Mouse (Mus musculus) left cerebral cortex, postnatal 4 days (tissue): ENCODE data around the gene Emc7. TPM values are rescaled to one million over a fixed set of nuclear protein-coding genes. Genes with fewer than 3 reads are reported as not detected.
"Not testable (repeated sequence)": the region's sequence is repeated elsewhere in the genome, so short reads cannot be mapped to it uniquely, and the experiment has no call there.

Source experiments
- DNase-seq: peaks from one replicate; pipeline ENCODE4 v3.0.0-alpha.2; 2022
- intact Hi-C: fragments of 180-260 bp; cut with DNase I; formaldehyde crosslinking; loops from one replicate; pipeline ENCODE4 v1.15.1; 2025
- total RNA-seq, 2 experiments: library from RNA; stranded (reverse); gene quantifications; 2 replicates each; pipeline ENCODE4 v1.2.3; 2021

Gene Emc7
- total RNA-seq: 10 to 100 TPM; 20.7 to 23.3 TPM

DNA sequence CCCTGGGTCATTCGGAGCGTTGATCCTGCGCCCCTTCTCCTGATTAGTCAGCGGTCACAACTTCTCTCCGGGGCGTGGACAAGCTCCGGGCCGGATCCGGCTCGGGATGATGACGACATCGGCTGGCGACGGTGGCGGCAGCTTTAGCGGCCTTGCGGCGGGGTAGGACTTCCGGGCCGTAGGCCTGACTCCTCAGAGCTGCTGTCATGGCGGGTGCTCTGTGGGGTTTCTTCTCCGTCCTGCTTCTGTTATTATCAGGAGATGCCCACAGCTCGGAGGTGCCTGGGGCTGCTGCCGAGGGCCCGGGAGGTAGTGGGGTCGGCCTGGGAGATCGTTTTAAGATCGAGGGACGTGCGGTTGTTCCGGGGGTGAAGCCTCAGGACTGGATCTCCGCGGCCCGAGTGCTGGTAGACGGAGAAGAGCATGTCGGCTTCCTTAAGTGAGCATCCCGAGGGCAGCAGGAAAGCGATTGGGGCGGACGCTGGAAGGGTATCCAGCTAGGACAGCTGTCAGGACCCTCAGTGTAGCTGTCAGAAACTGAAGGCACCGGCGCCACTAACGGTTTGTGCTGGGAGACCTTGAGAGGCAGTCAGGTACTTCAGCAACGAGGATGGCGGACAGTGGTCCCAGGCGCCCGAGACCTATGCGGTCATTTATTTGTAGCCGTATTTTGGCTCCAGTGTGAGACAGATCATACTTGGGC, at the start of gene Emc7:
Gene Emc7, plus strand, starts transcription at position 136 of the 703 bp plus-strand sequence.
- intact Hi-C loops: loop anchor here (5.0 kb wide), 1 partner anchor 78 kb away; the partner anchor contains the start of gene Katnbl1

DNA sequence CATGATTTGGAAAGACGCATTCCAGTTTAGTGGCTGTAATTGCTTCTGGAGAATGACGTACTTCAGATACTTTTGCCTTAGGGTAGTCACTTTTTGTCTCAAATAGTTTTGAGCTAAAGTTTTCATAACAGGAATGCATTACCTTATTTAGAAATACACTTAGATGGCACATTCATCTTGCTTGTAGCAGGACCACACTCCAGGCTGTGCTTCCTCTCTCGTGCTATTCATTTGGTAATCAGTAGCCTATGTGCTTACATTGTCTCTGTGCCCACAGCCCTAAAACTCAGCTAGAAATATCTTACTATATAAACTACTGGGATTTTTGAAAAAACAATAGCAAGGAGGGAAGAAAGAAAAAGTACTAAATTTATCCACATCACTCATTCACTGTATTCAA, 47.8 kb upstream of the Emc7 start:
- intact Hi-C loops: no loop called here
- DNase-seq: no peak

More for the DNA sequence above, at the start of gene Emc7:
- peak; percentile 98 for DNase-seq

DNA sequence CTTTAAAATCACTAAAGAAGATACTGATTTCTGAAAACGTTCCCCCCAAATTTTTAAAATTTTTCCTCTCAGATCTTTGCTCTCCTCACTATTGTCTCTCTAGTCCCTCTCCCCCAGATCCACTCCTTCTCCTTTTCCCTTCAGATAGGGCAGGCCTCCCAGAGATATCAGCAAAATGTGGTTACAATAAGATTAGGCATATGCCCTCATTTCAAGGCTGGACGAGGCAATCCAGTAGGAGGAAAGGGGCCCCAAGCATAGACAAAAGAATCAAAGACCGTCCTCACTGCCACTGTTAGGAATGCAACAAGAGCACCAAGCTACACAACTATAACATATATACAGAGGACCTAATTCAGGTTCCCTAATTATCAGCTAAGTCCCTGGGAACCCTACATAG, 29.5 kb upstream of the Emc7 start:
- DNase-seq: no peak
- intact Hi-C loops: no loop called here

DNA sequence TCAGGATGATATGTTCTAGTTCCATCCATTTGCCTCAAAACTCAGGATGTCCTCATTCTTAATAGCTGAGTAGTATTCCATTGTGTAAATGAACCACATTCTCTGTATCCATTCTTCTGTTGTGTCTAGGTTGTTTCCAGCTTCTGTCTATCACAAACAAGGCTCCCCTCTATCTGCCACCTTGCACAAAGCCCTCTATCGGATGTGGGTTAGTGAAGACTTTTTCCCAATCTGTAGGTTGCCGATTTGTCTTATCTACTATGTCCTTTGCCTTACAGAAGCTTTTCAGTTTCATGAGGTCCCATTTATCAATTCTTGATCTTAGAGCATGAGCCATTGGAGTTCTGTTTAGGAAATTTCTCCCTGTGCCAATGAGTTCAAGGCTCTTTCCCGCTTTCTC, 26.3 kb upstream of the Emc7 start:
- intact Hi-C loops, DNase-seq: not testable (repeated sequence)

DNA sequence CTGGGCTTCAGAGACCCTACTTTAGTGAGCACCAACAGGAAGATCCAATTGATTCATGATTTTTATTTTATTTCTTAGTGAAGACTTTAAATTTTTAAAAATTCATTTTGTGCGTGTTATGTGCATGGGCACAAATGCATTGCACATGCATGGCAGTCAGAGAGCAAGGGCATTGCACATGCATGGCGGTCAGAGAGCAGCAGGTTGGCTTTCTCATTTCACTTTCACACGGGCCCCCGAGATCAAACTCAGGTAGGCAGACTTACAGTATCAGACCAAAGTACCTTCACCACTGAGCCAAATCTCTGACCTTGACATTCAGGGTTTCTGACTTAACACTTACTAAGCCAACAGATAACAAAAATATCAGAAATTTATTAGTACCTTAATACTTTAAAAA, 25.1 kb upstream of the Emc7 start:
- no peak for DNase-seq
- intact Hi-C loops: no loop called here

DNA sequence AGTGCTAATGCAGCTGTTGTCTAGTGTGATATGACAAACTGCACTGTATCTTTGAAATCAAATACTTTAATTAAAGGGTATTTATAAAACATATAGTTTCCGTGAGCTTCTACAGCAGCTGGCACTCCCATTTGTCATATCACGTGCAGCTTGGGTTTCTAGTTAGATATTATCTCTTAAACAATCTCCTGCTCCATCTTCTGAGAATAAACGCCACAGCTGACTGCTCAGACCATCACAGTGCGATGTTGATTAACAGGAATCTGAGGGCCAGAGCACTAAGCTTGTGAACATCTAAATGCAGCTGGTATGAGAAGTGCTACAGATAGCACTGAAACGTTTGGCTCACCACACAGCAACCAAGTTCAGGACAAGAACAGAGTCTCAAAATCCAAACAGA, 24.4 kb upstream of the Emc7 start:
- no peak for DNase-seq
- intact Hi-C loops: no loop called here

DNA sequence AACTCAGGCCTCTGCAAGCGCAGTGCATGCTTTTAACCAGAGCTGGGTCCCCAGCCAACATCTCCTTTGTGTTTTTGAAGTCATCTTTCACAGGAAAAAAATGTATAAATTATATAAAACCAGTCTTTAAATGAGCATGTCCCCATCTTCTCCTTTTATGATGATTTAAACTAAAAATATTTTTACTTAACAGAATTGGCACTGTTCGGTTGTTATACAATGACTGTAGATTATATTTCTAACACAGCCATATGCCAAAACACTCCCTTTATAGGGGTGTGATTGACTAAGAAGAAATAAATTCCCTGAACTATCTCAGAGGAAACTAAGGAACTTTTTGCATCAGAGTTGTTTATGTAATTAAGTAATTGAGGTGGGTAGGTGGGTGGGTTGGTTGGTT, 22.3 kb upstream of the Emc7 start:
- intact Hi-C loops: no loop called here

DNA sequence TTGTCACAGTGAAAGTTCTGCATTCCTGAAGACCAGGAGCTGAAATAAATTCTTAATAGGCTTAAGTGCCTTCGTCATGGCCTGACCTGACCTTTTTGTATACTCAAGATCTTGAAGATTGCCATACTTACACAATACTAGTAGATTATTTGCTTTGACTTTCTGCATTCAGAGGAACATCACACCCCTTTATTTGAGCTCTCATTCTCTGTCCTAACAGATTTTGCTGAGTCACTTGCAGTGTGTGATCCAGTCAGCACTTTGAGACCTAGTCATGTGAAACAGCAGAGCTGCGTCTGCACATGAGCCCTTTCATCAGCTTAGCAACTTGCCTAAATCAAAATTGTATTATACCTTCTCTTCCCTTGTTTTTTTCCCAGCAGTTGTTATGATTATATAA, 21.4 kb upstream of the Emc7 start:
- DNase-seq: no peak
- intact Hi-C loops: no loop called here

More for the DNA sequence above, 22.3 kb upstream of the Emc7 start:
- no peak for DNase-seq

DNA sequence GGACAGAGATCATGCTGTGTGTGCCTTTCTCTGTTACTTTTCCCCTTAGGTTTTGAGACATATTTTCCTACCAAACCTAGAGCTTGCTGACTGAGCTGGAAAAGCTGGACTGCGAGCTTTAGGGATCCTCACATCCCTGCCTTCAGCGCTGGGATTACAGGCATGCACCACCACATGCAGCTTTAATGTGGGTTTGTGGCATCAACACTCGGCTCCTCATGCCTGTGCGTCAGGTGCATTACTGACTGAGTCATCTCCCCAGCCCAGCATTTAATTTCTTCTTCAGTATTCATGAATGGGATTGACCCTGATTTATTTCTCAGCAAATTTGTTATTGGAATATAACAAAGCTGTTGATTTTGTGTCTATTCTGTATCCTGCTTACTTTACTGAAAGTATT, 18.5 kb upstream of the Emc7 start:
- DNase-seq: no peak
- intact Hi-C loops: no loop called here

DNA sequence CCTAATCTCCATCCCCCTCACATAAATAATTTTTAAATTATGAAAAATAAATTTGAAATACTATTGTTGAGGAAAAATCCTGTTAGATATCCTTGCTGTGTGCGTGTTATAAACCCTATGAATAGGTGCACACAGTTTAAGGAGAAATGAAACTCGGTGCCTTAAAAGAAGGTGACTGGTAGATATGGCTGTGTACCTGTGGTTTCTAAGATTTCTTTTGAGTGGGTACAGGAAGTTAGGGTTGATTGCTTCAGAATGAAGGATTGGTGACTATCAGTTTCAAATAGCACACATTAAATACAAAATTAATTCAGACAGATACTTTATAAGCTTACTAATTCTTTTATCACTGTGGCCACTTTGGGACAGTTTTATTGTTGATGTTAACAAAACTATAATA, 17.2 kb upstream of the Emc7 start:
- intact Hi-C loops: no loop called here
- no peak for DNase-seq

DNA sequence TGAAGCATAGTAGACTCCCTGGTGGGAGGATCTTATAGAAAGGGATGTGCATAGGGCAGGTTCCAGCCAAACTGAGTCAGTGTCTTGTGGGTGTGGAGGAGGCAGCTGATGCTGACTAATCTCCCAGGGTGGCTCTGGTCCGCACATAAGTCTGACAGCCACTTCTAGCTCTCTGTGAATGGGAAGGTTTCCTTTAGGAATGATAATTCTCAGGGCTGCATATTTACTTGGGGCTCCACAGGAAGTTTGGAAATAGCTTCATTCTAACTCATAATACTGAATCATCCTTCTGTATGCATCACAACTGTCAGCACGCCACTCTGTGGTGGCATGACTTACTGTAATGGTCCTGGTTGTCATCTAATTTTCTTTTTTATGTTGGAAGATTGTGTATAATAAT, 11.3 kb upstream of the Emc7 start:
- no peak for DNase-seq

DNA sequence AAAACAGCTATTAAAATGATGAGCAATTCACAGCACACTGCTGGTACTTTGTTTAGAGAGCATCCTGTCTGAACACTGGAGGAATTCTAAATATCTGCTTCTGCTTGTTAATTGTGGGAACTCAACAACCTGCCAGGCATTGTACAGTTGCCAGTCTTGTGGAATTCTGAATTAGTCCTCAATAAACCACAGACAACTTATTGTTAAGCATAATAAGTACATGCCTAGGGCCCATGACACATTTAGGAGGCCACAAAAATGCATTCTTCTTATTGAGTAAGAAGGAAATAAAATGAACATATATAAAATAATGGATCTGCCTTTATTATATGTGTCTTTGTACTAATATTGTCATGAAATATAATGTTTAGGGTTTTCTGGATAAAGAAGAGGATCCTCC, 9.3 kb upstream of the Emc7 start:
- DNase-seq: no peak
- intact Hi-C loops: no loop called here

More for the DNA sequence above, 11.3 kb upstream of the Emc7 start:
- intact Hi-C loops: no loop called here

DNA sequence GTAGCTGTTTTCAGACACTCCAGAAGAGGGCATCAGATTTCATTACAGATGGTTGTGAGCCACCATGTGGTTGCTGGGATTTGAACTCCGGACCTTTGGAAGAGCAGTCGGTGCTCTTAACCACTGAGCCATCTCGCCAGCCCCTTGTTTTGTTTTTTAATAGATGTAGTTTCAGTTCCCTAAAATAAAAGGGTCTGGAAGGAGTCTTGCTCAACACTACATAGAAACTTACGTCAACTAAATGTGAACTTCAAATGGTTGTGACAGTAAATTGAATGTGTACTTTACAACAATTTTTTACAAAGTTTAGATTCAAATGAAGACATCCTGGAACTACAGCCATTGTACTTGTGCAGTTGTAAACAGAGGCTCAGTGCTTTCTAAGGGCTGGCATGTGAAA, 6.8 kb upstream of the Emc7 start:
- intact Hi-C loops, DNase-seq: not testable (repeated sequence)

DNA sequence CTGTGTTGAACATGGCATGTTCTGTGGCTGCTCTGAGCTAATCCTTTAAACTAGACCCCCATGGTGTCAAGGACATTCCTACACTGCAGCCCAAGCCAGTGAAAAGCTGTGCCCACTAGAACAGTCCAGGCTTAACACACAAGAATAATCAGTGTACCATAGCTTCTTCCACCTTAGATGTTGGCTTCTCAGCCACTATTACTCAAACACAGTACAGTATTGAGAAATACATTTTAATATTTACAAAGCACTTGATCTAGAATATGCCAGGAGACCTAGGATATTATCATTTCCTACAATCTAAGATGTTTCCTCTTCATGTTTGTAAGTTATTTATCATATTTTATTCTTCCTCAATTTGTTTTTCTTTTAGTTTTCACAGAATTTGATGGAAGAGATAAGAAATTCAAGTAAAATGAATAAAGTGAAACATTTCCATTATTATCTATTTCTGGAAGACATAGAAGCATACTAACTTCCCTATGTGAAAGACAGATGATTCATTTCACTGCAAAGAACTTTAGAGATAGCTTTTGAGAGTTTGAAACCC, 6.2 kb upstream of the Emc7 start:
- intact Hi-C loops: no loop called here
- no peak for DNase-seq

DNA sequence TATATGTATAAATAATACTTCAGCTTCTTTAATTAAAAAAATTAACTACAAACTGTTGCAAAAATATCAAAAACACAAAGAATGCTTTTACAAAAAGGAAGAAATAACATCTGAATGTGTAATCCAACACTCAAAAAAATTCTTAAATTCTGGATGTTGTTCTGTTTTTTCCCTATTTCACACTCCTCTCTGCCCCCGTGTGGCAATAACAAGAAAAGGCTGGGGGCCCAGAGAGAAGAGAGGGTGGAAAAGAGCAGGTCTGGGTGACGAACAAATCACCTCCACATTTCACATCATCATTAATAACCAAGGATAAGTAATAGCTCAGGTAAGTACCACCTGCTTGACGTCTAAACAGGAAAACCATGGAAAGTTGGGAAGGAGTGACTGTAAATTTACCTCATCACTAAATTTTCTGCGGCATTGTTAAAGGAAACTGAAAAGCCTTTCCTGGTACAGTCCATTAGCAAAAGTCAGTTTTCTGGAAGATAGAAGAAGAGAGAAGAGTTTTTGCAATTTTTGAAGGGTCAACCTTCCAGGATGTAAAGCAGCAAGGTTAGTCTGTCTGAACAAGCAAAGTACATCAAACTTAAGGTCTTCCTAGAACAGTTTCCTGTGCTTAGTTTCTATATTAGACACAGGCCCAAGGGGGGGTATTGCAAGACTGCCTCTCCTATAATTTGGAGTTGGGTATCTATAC, 5.0 kb upstream of the Emc7 start:
- intact Hi-C loops: loop anchor here (5.0 kb wide), 1 partner anchor 72 kb away; the partner anchor contains the start of gene Katnbl1
- peak; percentile 13 for DNase-seq

DNA sequence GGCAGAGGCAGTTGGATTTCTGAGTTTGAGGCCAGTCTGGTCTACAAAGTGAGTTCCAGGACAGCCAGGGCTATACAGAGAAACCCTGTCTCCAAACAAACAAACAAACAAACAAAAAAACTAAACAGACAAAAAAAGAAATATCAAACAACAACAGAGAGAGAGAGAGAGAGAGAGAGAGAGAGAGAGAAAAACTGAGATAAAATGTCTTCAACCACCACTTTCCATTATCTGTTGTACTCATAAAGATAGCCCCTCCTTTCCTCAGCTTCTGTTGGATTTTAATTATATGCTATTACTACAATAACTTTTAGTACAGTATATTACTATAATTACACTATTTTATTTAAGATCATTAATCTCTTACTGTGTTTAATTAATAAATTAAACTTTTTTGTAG, 2.3 kb upstream of the Emc7 start:
- intact Hi-C loops: loop anchor here (5.0 kb wide), 1 partner anchor 75 kb away; the partner anchor contains the start of gene Katnbl1
- not testable (repeated sequence) for DNase-seq

DNA sequence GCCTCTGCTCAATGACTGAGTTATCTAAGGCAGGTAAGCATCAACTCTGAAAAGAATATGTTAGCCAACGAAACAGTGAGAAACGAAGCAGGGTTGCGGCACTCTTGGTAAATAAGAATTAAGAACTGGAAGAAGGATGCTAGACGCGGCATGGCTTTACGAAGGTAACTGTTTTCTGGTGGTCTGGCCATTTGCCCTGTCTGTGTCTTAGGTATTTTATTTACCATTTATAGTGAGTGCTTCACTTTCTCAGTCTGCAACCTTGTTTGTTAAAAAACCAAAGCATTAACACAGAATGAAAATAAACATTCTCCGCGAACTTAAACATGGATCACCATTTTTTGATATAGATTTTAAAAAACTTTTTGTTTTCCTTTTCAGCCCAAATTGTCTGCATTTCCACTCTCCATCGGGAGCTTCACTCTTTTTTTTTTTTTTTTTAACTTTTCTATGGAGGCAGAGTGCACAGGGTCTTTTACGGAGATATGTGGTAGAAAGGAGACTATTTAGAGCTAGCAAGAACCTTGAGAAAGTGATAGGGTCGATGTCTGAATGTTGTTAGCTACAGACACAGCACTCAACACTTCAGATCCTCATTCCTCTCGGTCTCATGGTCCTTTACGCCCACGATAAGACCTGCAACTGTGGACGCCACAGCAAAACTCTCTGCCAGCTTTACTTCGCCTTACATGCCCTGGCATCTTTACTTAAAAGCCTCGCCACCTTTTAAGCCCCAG, 504 bp upstream of the Emc7 start:
- intact Hi-C loops: loop anchor here (5.0 kb wide), 1 partner anchor 77 kb away; the partner anchor contains the start of gene Katnbl1
- DNase-seq: no peak

DNA sequence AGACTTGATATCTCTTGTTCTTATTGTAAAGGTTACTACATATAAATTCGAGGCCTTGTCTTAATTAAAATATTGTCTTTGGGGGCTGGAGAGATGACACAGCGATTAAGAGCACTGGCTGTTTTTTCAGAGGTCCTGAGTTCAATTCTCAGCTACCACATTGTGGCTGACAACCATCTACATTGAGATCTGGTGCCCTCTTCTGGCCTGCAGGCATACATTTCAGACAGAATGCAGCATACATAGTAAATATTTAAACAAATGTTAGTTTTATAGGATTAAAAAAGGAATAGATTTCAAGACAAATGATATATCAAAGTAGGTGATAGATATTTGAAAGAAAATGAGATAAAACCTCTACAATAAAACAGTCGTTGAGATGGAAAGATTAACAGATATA, 5.8 kb downstream of the Emc7 start:
- no peak for DNase-seq
- intact Hi-C loops: no loop called here

DNA sequence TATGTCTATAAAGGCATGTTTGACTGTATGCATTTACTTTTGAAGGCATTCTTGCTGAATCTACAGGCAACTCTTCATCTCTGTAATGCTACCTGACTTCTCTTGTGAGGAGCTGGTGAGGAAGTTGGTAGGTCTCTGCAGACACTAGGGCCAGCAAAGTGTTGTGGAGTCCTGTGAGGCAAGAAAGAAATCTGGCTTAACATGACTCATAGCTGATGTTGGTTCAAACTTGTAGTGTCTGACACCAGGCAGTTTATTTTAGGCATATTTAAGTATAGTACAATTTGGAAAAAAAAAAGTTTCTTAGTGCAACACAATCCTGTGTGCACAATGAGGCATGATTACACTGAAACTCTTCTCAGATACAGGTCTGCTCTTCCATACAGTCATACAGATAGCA, 14.7 kb downstream of the Emc7 start:
- intact Hi-C loops: no loop called here
- DNase-seq: no peak

DNA sequence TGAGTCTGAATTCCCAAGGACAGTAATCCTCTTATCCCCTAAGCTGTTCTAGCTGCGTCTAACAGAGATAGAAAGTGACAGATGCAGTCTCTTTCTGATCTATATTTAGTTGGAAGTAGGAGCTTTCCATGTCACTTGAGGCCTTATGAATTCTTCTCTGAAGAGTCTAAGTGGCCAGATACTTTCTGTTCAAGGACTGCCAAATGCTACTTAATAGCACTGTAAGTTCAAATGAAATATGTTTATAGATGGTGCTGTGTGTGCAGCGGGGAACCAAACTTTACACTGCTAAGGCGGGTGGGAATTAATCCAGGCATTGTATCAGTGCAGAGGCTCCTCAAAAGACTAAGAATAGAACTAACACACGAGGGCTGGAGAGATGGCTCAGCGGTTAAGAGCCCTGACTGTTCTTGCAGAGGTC, 16.2 kb downstream of the Emc7 start:
- DNase-seq: no peak
- intact Hi-C loops: no loop called here

DNA sequence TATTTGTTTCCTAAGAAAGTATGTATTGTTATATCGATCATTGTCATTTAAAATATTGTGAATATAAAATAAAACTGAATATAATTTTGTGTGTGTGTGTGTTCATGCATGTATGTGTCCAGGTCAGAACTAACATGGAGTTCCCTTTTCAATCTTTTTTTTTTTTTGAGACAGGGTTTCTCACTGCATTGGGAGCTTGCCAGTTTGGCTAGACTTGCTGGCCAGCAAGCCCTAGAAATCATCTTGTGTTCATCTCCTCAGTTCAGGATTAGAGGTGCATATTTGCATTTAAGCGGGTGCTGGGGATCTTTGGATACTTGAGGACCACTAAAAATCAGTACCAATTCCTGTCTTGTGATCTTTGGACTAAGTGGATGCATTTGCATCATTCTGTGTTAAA, 17.3 kb downstream of the Emc7 start:
- no peak for DNase-seq
- intact Hi-C loops: no loop called here
